Mouse (Mus musculus): ENCODE measurements at regions not wholly inside any gene's neighbourhood (a gene's known extent, or its start where the extent isn't known, plus 50 kb on each side); places are given as distances from the start of the nearest gene placed in this dataset.

GRCm38 (mm10) chr7:74184661-74185060, 171.2 kb upstream of the St8sia2 start:
- TF ChIP-seq GATA1 (IDR thresholded peaks at IDR 0.05; ENCODE audit: low read depth, low read length) (no peak), POLR2A (IDR thresholded peaks at IDR 0.05; ENCODE audit: control insufficient read depth in 1 of 2, insufficient read depth in 1 of 2, low read depth in 1 of 2, low read length in 2 of 2, poor library complexity in 1 of 2) (no peak), MAFK (IDR thresholded peaks at IDR 0.05; ENCODE audit: borderline replicate concordance, low read depth, low read length) (no peak), EP300 (IDR thresholded peaks at IDR 0.05; ENCODE audit: low read depth in 1 of 2, low read length in 2 of 2) (no peak), RCOR1 (IDR thresholded peaks at IDR 0.05; ENCODE audit: low read depth, low read length) (no peak), ETS1 (IDR thresholded peaks at IDR 0.05; ENCODE audit: low read depth, low read length) (no peak), USF2 (IDR thresholded peaks at IDR 0.05; ENCODE audit: borderline replicate concordance in 1 of 2, insufficient read depth in 1 of 2, low read depth in 1 of 2, low read length in 2 of 2) (no peak), USF1 (IDR thresholded peaks at IDR 0.05; ENCODE audit: low read depth, low read length) (no peak), TAL1 (IDR thresholded peaks at IDR 0.05; ENCODE audit: low read length) (no peak)
